Mouse (Mus musculus) midbrain, postnatal 0 days (tissue): ENCODE results near the gene Sprr1b. TPM values are rescaled to one million over a fixed set of nuclear protein-coding genes. Genes with fewer than 3 reads are reported as not detected.

Source experiments
- ATAC-seq: fragments of 200-750 bp; cut with Nextera tagmentation; 2 replicates; pipeline ENCODE4 v1.8.0; 2017; ENCODE audit warnings: moderate number of reproducible peaks, mild to moderate bottlenecking, moderate TSS enrichment, moderate library complexity; ENCODE audit not compliant: low FRiP score
- DNase-seq: peaks from one replicate; pipeline ENCODE4 v3.0.0-alpha.2; 2015; ENCODE audit warnings: low spot score
- H3K27ac ChIP-seq: fragments of 300-500 bp; sonication (generic); 2 replicates; pipeline ENCODE4 v1.5.1; 2014; ENCODE audit warnings: low read depth, mild to moderate bottlenecking, low read length, mixed read lengths
- H3K27me3 ChIP-seq: fragments of 300-500 bp; sonication (generic); 2 replicates; pipeline ENCODE4 v1.6.1; 2014; ENCODE audit warnings: low read length, control low read depth, mixed read lengths; ENCODE audit not compliant: insufficient read depth
- H3K36me3 ChIP-seq: fragments of 300-500 bp; sonication (generic); 2 replicates; pipeline ENCODE4 v1.6.1; 2014; ENCODE audit warnings: low read length, control low read depth, mixed read lengths; ENCODE audit not compliant: insufficient read depth
- H3K4me1 ChIP-seq: fragments of 300-500 bp; sonication (generic); 2 replicates; pipeline ENCODE4 v1.6.1; 2014; ENCODE audit warnings: mild to moderate bottlenecking, control low read depth, antibody characterized with exemption, low read length, mixed read lengths; ENCODE audit not compliant: insufficient read depth
- H3K4me2 ChIP-seq: fragments of 300-500 bp; sonication (generic); 2 replicates; pipeline ENCODE4 v1.6.1; 2014; ENCODE audit warnings: low read depth, mild to moderate bottlenecking, low read length, mixed read lengths; ENCODE audit not compliant: poor library complexity, severe bottlenecking
- H3K4me3 ChIP-seq: fragments of 300-500 bp; sonication (generic); 2 replicates; pipeline ENCODE4 v1.5.1; 2014; ENCODE audit warnings: low read depth, mild to moderate bottlenecking, low read length, moderate library complexity
- H3K9ac ChIP-seq: fragments of 300-500 bp; sonication (generic); replicated peaks from 2 replicates; pipeline ENCODE4 v1.6.1; 2014; ENCODE audit warnings: mild to moderate bottlenecking, low read length, moderate library complexity, mixed read lengths; ENCODE audit not compliant: poor library complexity, severe bottlenecking
- H3K9me3 ChIP-seq: fragments of 300-500 bp; sonication (generic); 2 replicates; pipeline ENCODE4 v1.6.1; 2016; ENCODE audit warnings: low read length, control low read depth
- CTCF ChIP-seq: IDR thresholded peaks from 2 replicates; pipeline ENCODE4 v1.5.1; 2016; ENCODE audit warnings: antibody characterized with exemption, mild to moderate bottlenecking
- WGBS: fragments of 180-500 bp; shearing (Covaris S2); extraction: QIAGEN DNeasy Blood & Tissue Kit; methylation state at CpG from one replicate; pipeline ENCODE4 v1.1.7; 2014; 5-methylcytosine and 5-hydroxymethylcytosine counted together
- polyA plus RNA-seq: library from polyadenylated mRNA; unstranded; fragments of >200 nt; fragmentation: Nextera tagmentation; extraction: Ambion mirVana; gene quantifications from 2 replicates; pipeline ENCODE4 v1.2.1, GENCODE M21; 2015
- total RNA-seq: library from RNA; depleted of rRNA; stranded (reverse); fragments of >200 nt; gene quantifications from 2 replicates; pipeline ENCODE4 v1.2.3, GENCODE M21; 2014; rRNA removed

The Sprr1b gene
- total and polyA plus RNA-seq, 2 experiments from 2014 or later = not detected

GRCm38 (mm10) chr3:92417782-92418181 is 20.8 kb downstream of the Sprr1b start, which contains the start of gene Sprr2j-ps:
Gene Sprr2j-ps (plus strand): TSS chr3:92418082.
- 89% methylated on average over 2 of the region's 2 CpGs for WGBS

GRCm38 (mm10) chr3:92407691-92408090 is 30.9 kb downstream of the Sprr1b start, which contains the start of gene Sprr2i:
Gene Sprr2i (plus strand): TSS chr3:92407991.
- no peak within 1 kb of the TSS for H3K4me2 ChIP-seq
- no peak for ATAC-seq
- no peak for DNase-seq
- no peaks in the 10 kb centered on the region for H3K36me3 ChIP-seq
- H3K27me3 ChIP-seq = no peaks in the 10 kb centered on the region
- no peak for TF ChIP-seq CTCF
- H3K9ac ChIP-seq = no peak within 1 kb of the TSS
- H3K27ac ChIP-seq = no peak within 1 kb of the TSS
- no peaks in the 10 kb centered on the region for H3K4me1 ChIP-seq
- no peaks in the 10 kb centered on the region for H3K9me3 ChIP-seq
- 93% methylated on average over 2 of the region's 2 CpGs for WGBS
- H3K4me3 ChIP-seq = no peak within 1 kb of the TSS

More at GRCm38 (mm10) chr3:92417782-92418181, 20.8 kb downstream of the Sprr1b start, which contains the start of gene Sprr2j-ps:
- Histone ChIP-seq H3K27me3 (no peaks in the 10 kb centered on the region), H3K4me3 (no peak within 1 kb of the TSS), H3K27ac (no peak within 1 kb of the TSS), H3K4me2 (no peak within 1 kb of the TSS), H3K4me1 (no peaks in the 10 kb centered on the region), H3K9ac (no peak within 1 kb of the TSS), H3K9me3 (no peaks in the 10 kb centered on the region), H3K36me3 (no peaks in the 10 kb centered on the region)
- no peak for TF ChIP-seq CTCF
- DNase-seq (no peak), ATAC-seq (no peak)

GRCm38 (mm10) chr3:92394301-92394700 is 44.3 kb downstream of the Sprr1b start:
- no peak overlapping the region for H3K4me2 ChIP-seq
- H3K4me3 ChIP-seq = no peak overlapping the region
- H3K27me3 ChIP-seq = no peaks in the 10 kb centered on the region
- no peaks in the 10 kb centered on the region for H3K36me3 ChIP-seq
- no peak overlapping the region for H3K9ac ChIP-seq
- H3K9me3 ChIP-seq = no peaks in the 10 kb centered on the region
- no peaks in the 10 kb centered on the region for H3K4me1 ChIP-seq
- TF ChIP-seq CTCF = peak; percentile 66
- H3K27ac ChIP-seq = no peak overlapping the region
- WGBS = 64% methylated on average over 1 of the region's 1 CpGs
- ATAC-seq (no peak), DNase-seq (peak; percentile 1)

Other genes starting within 250 kb of the Sprr1b start
- gene Sprr2a1, start 223.0 kb downstream of the Sprr1b start, total RNA-seq = not detected in 2 replicates
- gene Sprr2a1, start 223.0 kb downstream of the Sprr1b start, polyA plus RNA-seq = not detected in 2 replicates
- gene Sprr2a2, start 222.9 kb downstream of the Sprr1b start, total RNA-seq = 0.55 TPM in 1 of 2 replicates, not detected in the other
- gene Sprr2a2, start 222.9 kb downstream of the Sprr1b start, polyA plus RNA-seq = not detected in 2 replicates
- not detected in 2 replicates for gene Sprr2a3, start 153.4 kb downstream of the Sprr1b start, total RNA-seq
- not detected in 2 replicates for gene Sprr2a3, start 153.4 kb downstream of the Sprr1b start, polyA plus RNA-seq
- not detected in 2 replicates for gene Sprr2b, start 122.2 kb downstream of the Sprr1b start, total RNA-seq
- not detected in 2 replicates for gene Sprr2b, start 122.2 kb downstream of the Sprr1b start, polyA plus RNA-seq
- gene Sprr2d, start 99.6 kb downstream of the Sprr1b start, total RNA-seq = not detected in 2 replicates
- gene Sprr2d, start 99.6 kb downstream of the Sprr1b start, polyA plus RNA-seq = not detected in 2 replicates
- not detected in 2 replicates for gene Sprr2e, start 86.6 kb downstream of the Sprr1b start, total RNA-seq
- not detected in 2 replicates for gene Sprr2e, start 86.6 kb downstream of the Sprr1b start, polyA plus RNA-seq
- not detected in 2 replicates for gene Sprr2f, start 73.6 kb downstream of the Sprr1b start, total RNA-seq
- not detected in 2 replicates for gene Sprr2f, start 73.6 kb downstream of the Sprr1b start, polyA plus RNA-seq
- gene Sprr2h, start 53.1 kb downstream of the Sprr1b start, total RNA-seq = not detected in 2 replicates
- gene Sprr2h, start 53.1 kb downstream of the Sprr1b start, polyA plus RNA-seq = not detected in 2 replicates
- gene Sprr2i, start 30.8 kb downstream of the Sprr1b start, total RNA-seq = not detected in 2 replicates
- gene Sprr2i, start 30.8 kb downstream of the Sprr1b start, polyA plus RNA-seq = not detected in 2 replicates
- not detected in 2 replicates for gene Sprr2j-ps, start 20.7 kb downstream of the Sprr1b start, total RNA-seq
- not detected in 2 replicates for gene Sprr2j-ps, start 20.7 kb downstream of the Sprr1b start, polyA plus RNA-seq
- 5.0 and 7.8 TPM in 2 replicates for gene Gm9774, start 9.4 kb downstream of the Sprr1b start, total RNA-seq
- gene Gm9774, start 9.4 kb downstream of the Sprr1b start, polyA plus RNA-seq = 9.5 and 11.4 TPM in 2 replicates
- not detected in 2 replicates for gene Sprr2k, start 6.2 kb downstream of the Sprr1b start, total RNA-seq
- gene Sprr2k, start 6.2 kb downstream of the Sprr1b start, polyA plus RNA-seq = not detected in 2 replicates
- gene Sprr3, start 19.9 kb upstream of the Sprr1b start, total RNA-seq = not detected in 2 replicates
- not detected in 2 replicates for gene Sprr3, start 19.9 kb upstream of the Sprr1b start, polyA plus RNA-seq
- not detected in 2 replicates for gene Sprr1a, start 47.1 kb upstream of the Sprr1b start, total RNA-seq
- not detected in 2 replicates for gene Sprr1a, start 47.1 kb upstream of the Sprr1b start, polyA plus RNA-seq
- not detected in 2 replicates for gene Sprr4, start 61.7 kb upstream of the Sprr1b start, total RNA-seq
- gene Sprr4, start 61.7 kb upstream of the Sprr1b start, polyA plus RNA-seq = not detected in 2 replicates
- not detected in 2 replicates for gene 2310046K23Rik, start 95.7 kb upstream of the Sprr1b start, total RNA-seq
- gene 2310046K23Rik, start 95.7 kb upstream of the Sprr1b start, polyA plus RNA-seq = not detected in 2 replicates
- 0.82 TPM in 1 of 2 replicates, not detected in the other for gene Ivl, start 134.9 kb upstream of the Sprr1b start, total RNA-seq
- gene Ivl, start 134.9 kb upstream of the Sprr1b start, polyA plus RNA-seq = not detected in 2 replicates
- not detected in 2 replicates for gene Smcp, start 150.2 kb upstream of the Sprr1b start, total RNA-seq
- not detected in 2 replicates for gene Smcp, start 150.2 kb upstream of the Sprr1b start, polyA plus RNA-seq
- not detected in 2 replicates for gene 2210017I01Rik, start 168.7 kb upstream of the Sprr1b start, total RNA-seq
- gene 2210017I01Rik, start 168.7 kb upstream of the Sprr1b start, polyA plus RNA-seq = not detected in 2 replicates
- not detected in 2 replicates for gene Lce6a, start 182.9 kb upstream of the Sprr1b start, total RNA-seq
- not detected in 2 replicates for gene Lce6a, start 182.9 kb upstream of the Sprr1b start, polyA plus RNA-seq
- 0.99 TPM in 1 of 2 replicates, not detected in the other for gene Lce1a1, start 209.5 kb upstream of the Sprr1b start, total RNA-seq
- gene Lce1a1, start 209.5 kb upstream of the Sprr1b start, polyA plus RNA-seq = not detected in 2 replicates
- gene Lce1b, start 218.1 kb upstream of the Sprr1b start, total RNA-seq = 2.7 TPM in 1 of 2 replicates, not detected in the other
- gene Lce1b, start 218.1 kb upstream of the Sprr1b start, polyA plus RNA-seq = not detected in 2 replicates
- gene Lce1a2, start 231.5 kb upstream of the Sprr1b start, total RNA-seq = not detected in 2 replicates
- not detected in 2 replicates for gene Lce1a2, start 231.5 kb upstream of the Sprr1b start, polyA plus RNA-seq
- 4.8 TPM in 1 of 2 replicates, not detected in the other for gene Lce1c, start 240.5 kb upstream of the Sprr1b start, total RNA-seq
- gene Lce1c, start 240.5 kb upstream of the Sprr1b start, polyA plus RNA-seq = not detected in 2 replicates
- 1.4 TPM in 1 of 2 replicates, not detected in the other for gene Lce1d, start 248.4 kb upstream of the Sprr1b start, total RNA-seq
- not detected in 2 replicates for gene Lce1d, start 248.4 kb upstream of the Sprr1b start, polyA plus RNA-seq